Mouse (Mus musculus): ENCODE data around the gene Pbxip1.
"Not testable (repeated sequence)": the region's sequence is repeated elsewhere in the genome, so short reads cannot be mapped to it uniquely, and the experiment has no call there.

Pbxip1 gene

DNA sequence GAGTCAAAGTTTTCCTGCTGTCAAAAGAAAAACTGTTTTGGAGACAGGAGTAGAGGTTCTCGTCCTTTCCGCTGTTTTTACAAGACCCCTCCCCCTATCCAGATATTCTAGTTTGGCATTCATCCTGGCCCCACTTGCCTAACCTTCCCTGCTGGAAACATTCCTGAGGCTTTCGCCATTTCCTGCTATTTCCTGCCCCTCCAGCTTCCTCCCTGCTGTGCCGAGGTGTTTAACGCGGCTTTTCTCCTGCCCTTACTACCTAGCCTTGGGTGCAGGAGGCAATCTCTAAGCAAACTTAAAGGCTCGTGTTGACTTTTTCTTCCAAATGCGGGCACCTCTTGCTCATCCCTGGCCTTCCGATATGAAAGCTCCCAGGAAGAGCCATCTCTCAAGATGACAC is 16.9 kb upstream of the Pbxip1 start:
- no peak for DNase-seq (ENCODE audit: low read depth, low spot score)

GRCm38 (mm10) chr3:89419981-89420380 is 16.5 kb upstream of the Pbxip1 start:
- DNase-seq (ENCODE audit: low read depth, low spot score) = no peak
- Histone ChIP-seq H3K36me3 (ENCODE audit: control insufficient read depth, insufficient read depth, low read length, poor library complexity, severe bottlenecking) (no peaks in the 10 kb centered on the region; the same call in 1 of the 2 replicates), H3K27me3 (ENCODE audit: control insufficient read depth, insufficient read depth, low read length, poor library complexity, severe bottlenecking) (no peaks in the 10 kb centered on the region)

More for the DNA sequence above, 16.9 kb upstream of the Pbxip1 start:
- Histone ChIP-seq H3K27me3 (ENCODE audit: control insufficient read depth, insufficient read depth, low read length, poor library complexity, severe bottlenecking) (no peaks in the 10 kb centered on the region), H3K36me3 (ENCODE audit: control insufficient read depth, insufficient read depth, low read length, poor library complexity, severe bottlenecking) (no peaks in the 10 kb centered on the region)

DNA sequence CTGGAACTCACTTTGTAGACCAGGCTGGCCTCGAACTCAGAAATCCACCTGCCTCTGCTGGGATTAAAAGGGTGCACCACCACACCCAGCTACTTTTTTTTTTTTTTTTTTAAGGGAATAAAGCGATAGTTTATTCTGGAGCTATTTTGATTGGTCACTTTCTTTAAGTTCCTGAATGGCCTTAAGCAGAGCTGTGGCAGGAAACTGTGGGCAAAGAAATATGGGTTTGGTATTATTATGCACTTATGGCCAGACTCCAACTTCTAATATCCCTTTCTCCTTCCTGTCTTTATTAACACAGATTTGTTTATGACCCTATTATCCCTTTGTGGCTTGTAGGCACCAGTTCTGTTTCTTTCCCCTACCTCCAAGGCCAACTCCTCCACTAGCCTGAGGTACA is 16.1 kb upstream of the Pbxip1 start:
- no peak for DNase-seq (ENCODE audit: low read depth, low spot score)
- no peaks in the 10 kb centered on the region for H3K27me3 ChIP-seq (ENCODE audit: control insufficient read depth, insufficient read depth, low read length, poor library complexity, severe bottlenecking)
- H3K36me3 ChIP-seq (ENCODE audit: control insufficient read depth, insufficient read depth, low read length, poor library complexity, severe bottlenecking) = no peaks in the 10 kb centered on the region; the same call in 1 of the 2 replicates

- H3K27me3 ChIP-seq (ENCODE audit: control insufficient read depth, insufficient read depth, low read length, poor library complexity, severe bottlenecking) = no peaks in the 10 kb centered on the region
- no peak for DNase-seq (ENCODE audit: low read depth, low spot score)
- H3K36me3 ChIP-seq (ENCODE audit: control insufficient read depth, insufficient read depth, low read length, poor library complexity, severe bottlenecking) = no peaks in the 10 kb centered on the region; the same call in 1 of the 2 replicates
Observed at GRCm38 (mm10) chr3:89421002-89421774, 15.3 kb upstream of the Pbxip1 start.

DNA sequence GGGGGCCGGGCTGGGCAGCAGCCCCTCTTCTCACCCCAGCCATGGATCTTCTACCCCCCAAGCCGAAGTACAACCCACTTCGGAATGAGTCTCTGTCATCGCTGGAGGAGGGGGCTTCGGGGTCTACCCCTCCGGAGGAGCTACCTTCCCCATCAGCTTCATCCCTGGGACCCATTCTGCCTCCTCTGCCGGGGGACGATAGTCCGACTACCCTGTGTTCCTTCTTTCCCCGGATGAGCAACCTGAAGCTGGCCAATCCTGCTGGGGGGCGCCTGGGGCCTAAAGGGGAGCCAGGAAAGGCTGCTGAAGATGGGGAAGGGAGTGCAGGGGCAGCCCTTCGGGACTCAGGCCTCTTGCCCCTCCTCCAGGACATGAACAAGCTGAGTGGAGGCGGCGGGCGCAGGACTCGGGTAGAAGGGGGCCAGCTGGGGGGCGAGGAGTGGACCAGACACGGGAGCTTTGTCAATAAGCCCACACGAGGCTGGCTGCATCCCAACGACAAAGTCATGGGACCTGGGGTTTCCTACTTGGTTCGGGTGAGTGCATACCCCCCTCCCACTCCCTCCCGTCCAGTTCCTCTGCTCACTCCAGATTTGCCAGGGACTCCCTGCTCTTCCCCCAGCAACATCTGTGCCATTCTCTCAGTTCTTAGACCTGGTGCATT is 14.6 kb upstream of the Pbxip1 start:
- no peaks in the 10 kb centered on the region; the same call in none of the 2 replicates for H3K36me3 ChIP-seq (ENCODE audit: control insufficient read depth, insufficient read depth, low read length, poor library complexity, severe bottlenecking)
- DNase-seq (ENCODE audit: low read depth, low spot score) = no peak
- H3K27me3 ChIP-seq (ENCODE audit: control insufficient read depth, insufficient read depth, low read length, poor library complexity, severe bottlenecking) = no peaks in the 10 kb centered on the region

GRCm38 (mm10) chr3:89422556-89423205 is 13.8 kb upstream of the Pbxip1 start:
- DNase-seq (ENCODE audit: low read depth, low spot score) = no peak
- Histone ChIP-seq H3K36me3 (ENCODE audit: control insufficient read depth, insufficient read depth, low read length, poor library complexity, severe bottlenecking) (no peaks in the 10 kb centered on the region; the same call in none of the 2 replicates), H3K27me3 (ENCODE audit: control insufficient read depth, insufficient read depth, low read length, poor library complexity, severe bottlenecking) (no peaks in the 10 kb centered on the region)

GRCm38 (mm10) chr3:89424416-89425140 is 11.9 kb upstream of the Pbxip1 start:
- H3K36me3 ChIP-seq (ENCODE audit: control insufficient read depth, insufficient read depth, low read length, poor library complexity, severe bottlenecking) = no peaks in the 10 kb centered on the region; the same call in none of the 2 replicates
- H3K27me3 ChIP-seq (ENCODE audit: control insufficient read depth, insufficient read depth, low read length, poor library complexity, severe bottlenecking) = no peaks in the 10 kb centered on the region
- no peak for DNase-seq (ENCODE audit: low read depth, low spot score)

GRCm38 (mm10) chr3:89425141-89425525 is 11.4 kb upstream of the Pbxip1 start:
- DNase-seq (ENCODE audit: low read depth, low spot score) = no peak
- Histone ChIP-seq H3K27me3 (ENCODE audit: control insufficient read depth, insufficient read depth, low read length, poor library complexity, severe bottlenecking) (no peaks in the 10 kb centered on the region), H3K36me3 (ENCODE audit: control insufficient read depth, insufficient read depth, low read length, poor library complexity, severe bottlenecking) (no peaks in the 10 kb centered on the region; the same call in none of the 2 replicates)

GRCm38 (mm10) chr3:89425876-89426275 is 10.6 kb upstream of the Pbxip1 start:
- Histone ChIP-seq H3K27me3 (ENCODE audit: control insufficient read depth, insufficient read depth, low read length, poor library complexity, severe bottlenecking) (no peaks in the 10 kb centered on the region), H3K36me3 (ENCODE audit: control insufficient read depth, insufficient read depth, low read length, poor library complexity, severe bottlenecking) (no peaks in the 10 kb centered on the region; the same call in none of the 2 replicates)
- no peak for DNase-seq (ENCODE audit: low read depth, low spot score)

DNA sequence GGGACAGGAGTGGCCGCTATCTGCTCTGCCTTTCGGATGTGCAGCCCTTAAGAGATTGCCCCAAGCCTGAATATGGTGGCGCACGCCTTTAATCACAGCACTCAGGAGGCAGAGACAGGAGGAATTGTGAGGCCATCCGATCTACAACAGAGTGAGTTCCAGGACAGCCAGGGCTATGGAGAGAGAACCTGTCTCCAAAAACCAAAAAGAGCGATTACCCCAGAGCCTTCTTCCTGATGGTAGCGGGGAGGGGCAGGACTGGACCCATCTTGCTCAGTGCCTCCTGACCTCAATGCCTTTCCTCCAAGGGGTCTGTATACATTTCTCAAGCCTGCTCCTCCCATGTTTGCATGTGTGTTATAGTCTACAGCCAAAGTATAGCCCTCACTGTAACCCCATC is 7.5 kb upstream of the Pbxip1 start:
- not testable (repeated sequence) for H3K27me3 ChIP-seq (ENCODE audit: control insufficient read depth, insufficient read depth, low read length, poor library complexity, severe bottlenecking); H3K36me3 ChIP-seq (ENCODE audit: control insufficient read depth, insufficient read depth, low read length, poor library complexity, severe bottlenecking); DNase-seq (ENCODE audit: low read depth, low spot score)

DNA sequence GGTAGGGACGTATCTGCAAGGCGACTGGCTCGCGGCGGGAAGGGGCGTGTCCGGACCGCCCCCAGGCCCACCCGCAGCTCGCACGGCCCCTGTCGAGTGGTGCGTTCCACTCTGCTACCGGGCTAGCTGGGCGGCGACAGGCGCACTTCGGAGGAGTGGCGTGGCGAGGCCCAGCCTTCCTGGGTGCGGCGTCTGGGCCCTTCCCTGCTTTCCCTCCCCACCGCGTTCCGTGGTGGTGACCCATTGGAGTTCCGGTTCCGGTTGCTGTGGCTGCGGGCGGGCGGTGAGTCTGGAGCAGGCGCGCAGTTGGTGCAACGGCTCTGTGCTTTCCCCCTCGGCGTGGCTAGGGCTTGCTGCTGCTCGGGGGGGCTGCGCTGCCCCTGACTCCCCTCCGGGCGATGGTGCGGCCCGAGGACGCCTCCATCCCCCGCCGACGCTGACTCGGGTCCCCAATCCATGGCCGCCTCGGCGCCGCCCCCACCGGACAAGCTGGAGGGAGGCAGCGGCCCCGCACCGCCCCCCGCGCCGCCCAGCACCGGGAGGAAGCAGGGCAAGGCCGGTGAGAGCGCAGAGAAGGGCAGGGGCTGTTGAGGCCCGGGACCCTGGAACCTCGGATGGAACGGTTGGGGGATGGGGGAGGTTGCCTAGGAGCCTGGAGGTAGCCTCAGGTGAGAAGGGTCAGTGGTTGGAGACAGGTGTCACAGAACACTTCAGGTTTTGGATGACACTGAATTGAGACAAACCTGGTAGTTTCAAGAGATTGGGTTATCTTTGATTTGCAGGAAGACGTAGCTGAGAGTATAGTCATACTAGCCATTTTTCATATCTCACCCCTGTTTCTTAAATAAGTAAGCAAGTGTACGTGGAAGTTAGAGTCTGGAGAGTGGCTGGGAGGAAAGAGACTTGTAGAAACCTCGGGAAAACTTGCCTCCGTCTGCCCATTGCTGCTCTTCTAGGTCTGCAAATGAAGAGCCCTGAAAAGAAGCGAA is 6.0 kb upstream of the Pbxip1 start, which contains the start of gene Pygo2:
Gene Pygo2 (plus strand): TSS at position 44 of the 989 bp plus-strand sequence.
- no peaks in the 10 kb centered on the region for H3K27me3 ChIP-seq (ENCODE audit: control insufficient read depth, insufficient read depth, low read length, poor library complexity, severe bottlenecking)
- peak; percentile 93 for DNase-seq (ENCODE audit: low read depth, low spot score)

GRCm38 (mm10) chr3:89432606-89433005 is 3.9 kb upstream of the Pbxip1 start:
- H3K27me3 ChIP-seq (ENCODE audit: control insufficient read depth, insufficient read depth, low read length, poor library complexity, severe bottlenecking) = no peaks in the 10 kb centered on the region
- no peak for DNase-seq (ENCODE audit: low read depth, low spot score)
- H3K36me3 ChIP-seq (ENCODE audit: control insufficient read depth, insufficient read depth, low read length, poor library complexity, severe bottlenecking) = peaks cover 5% of the 10 kb centered on the region

More for the DNA sequence above, 6.0 kb upstream of the Pbxip1 start, which contains the start of gene Pygo2:
- peaks cover 5% of the 10 kb centered on the region for H3K36me3 ChIP-seq (ENCODE audit: control insufficient read depth, insufficient read depth, low read length, poor library complexity, severe bottlenecking)

- peaks cover 5% of the 10 kb centered on the region for H3K36me3 ChIP-seq (ENCODE audit: control insufficient read depth, insufficient read depth, low read length, poor library complexity, severe bottlenecking)
- DNase-seq (ENCODE audit: low read depth, low spot score) = no peak
- H3K27me3 ChIP-seq (ENCODE audit: control insufficient read depth, insufficient read depth, low read length, poor library complexity, severe bottlenecking) = no peaks in the 10 kb centered on the region
Observed at GRCm38 (mm10) chr3:89434532-89434931, 2.0 kb upstream of the Pbxip1 start.
